Mouse (Mus musculus): Measurements from ENCODE around the gene Olfr67.
"Not testable (repeated sequence)": the region's sequence is repeated elsewhere in the genome, so short reads cannot be mapped to it uniquely, and the experiment has no call there.

The Olfr67 gene

DNA sequence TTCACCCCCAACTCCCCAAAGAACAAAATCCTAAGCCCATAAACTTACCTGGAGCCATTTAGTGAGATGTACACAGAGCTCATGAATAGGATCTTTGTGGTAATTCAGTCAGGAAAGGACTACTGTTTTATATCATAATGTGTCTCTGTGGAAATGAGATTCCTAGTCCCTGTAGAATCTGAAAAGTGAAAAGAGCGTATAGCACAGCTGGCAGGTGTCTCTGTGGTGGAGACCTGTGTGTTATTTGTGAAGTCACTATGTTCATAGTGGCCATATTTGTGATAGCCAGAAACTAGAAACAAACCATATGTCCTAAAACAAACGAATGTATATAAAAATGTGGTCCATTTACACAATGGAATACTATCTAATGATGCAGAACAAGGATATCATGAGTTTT, 20.1 kb downstream of the Olfr67 start, which contains the start of gene Olfr69:
Gene Olfr69 (minus strand): TSS at position 101 of the 400 bp plus-strand sequence.
- no peak for DNase-seq (ENCODE audit: low read depth)

DNA sequence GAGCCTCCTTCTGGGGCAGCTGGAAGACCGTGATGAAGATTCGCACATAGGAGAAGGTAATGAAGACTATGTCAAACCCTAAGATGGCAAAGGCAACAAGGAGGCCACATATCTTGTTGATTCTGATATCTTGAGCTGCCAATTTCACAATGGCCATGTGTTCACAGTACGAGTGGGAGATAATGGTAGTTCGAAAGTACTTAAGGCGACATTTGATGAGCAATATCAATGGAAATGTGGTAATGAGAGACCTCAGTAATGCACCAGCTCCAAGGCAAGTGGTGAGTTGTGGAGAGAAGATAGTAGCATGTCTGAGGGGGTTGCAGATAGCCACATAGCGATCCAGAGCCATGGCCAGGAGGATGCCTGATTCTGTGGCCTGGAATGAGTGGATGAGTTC, 23.9 kb downstream of the Olfr67 start:
- DNase-seq (ENCODE audit: low read depth) = not testable (repeated sequence)

DNA sequence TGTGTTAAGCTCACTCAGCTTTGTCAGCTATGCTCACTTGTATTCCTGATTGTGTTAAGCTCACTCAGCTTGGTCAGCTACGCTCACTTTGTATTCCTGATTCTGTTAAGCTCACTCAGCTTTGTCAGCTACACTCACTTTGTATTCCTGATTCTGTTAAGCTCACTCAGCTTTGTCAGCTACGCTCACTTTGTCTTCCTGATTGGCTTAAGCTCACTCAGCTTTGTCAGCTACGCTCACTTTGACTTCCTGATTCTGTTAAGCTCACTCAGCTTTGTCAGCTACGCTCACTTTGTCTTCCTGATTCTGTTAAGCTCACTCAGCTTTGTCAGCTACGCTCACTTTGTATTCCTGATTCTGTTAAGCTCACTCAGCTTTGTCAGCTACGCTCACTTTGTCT, 29.4 kb downstream of the Olfr67 start:
- not testable (repeated sequence) for DNase-seq (ENCODE audit: low read depth)

DNA sequence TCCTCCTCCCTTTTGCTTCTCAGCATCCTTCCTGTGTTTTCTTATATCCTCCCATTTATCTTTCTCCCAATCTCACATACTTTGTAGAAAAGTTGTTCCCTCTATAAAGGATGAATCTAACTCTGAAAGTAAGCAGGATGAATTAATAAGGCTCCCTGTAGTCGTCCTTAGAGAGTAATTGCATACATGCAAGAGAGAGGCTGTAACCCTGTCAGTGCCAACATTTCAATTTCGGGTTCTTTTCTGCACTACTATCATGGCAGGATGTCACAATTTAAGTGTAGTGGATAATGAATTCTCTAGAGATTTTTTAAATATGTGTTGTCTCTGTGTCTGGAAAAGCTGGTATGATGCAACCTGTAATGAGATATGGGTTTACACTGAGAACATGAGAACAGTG, 34.4 kb downstream of the Olfr67 start, which contains the start of gene Olfr630:
Gene Olfr630 (minus strand): TSS at position 101 of the 400 bp plus-strand sequence.
- no peak for DNase-seq (ENCODE audit: low read depth)

DNA sequence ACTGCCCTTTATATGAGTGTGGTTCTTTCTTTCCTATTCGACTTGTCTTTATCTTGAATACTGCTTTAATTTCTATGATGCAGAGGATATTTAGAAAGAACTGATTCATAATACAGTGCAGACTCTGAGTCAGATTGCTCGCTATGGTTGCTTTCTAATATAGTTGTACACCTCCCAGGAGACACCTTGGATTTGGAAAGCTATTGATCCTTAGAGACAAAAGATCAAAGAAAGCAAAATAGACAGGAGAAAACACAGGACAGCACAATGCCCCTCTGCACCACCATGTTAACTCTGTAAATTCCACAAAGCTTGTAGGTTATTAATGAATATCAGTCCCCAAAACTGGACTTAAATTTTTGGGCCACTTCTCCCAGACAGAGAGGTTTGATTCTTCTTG, 46.8 kb downstream of the Olfr67 start, which contains the start of gene Olfr629:
Gene Olfr629 (minus strand): TSS at position 101 of the 400 bp plus-strand sequence.
- no peak for DNase-seq (ENCODE audit: low read depth)
